Mouse (Mus musculus): ENCODE measurements around the gene Mogs. TPM values are rescaled to one million over a fixed set of nuclear protein-coding genes. Genes with fewer than 3 reads are reported as not detected.

Mogs gene
- polyA plus RNA-seq, 1 experiment from 2014 or later = 21.6 TPM

- peaks cover 3% of the 10 kb centered on the region; the same call in 1 of the 2 replicates for H3K4me1 ChIP-seq (ENCODE audit: insufficient read depth, low read depth, low read length)
- no peaks in the 10 kb centered on the region for H3K9me3 ChIP-seq (ENCODE audit: low read length)
- H3K27ac ChIP-seq (ENCODE audit: low read length) = no peak overlapping the region
- H3K9ac ChIP-seq (replicated peaks; ENCODE audit: low read depth) = no peak overlapping the region
- ATAC-seq (0 out of 2 replicates have a peak, but pooled peaks have one; percentile 22), DNase-seq (ENCODE audit: low spot score) (no peak)
- no peak for TF ChIP-seq EP300 (IDR thresholded peaks at IDR 0.05)
- no peak for TF ChIP-seq CTCF (IDR thresholded peaks at IDR 0.05)
- H3K27me3 ChIP-seq (replicated peaks; ENCODE audit: insufficient read depth, low read length) = peaks cover 72% of the 10 kb centered on the region
- H3K36me3 ChIP-seq (ENCODE audit: insufficient read depth, low read length) = no peaks in the 10 kb centered on the region
- H3K4me3 ChIP-seq (ENCODE audit: low read depth, low read length) = peak overlapping the region; percentile 8; the same call in 1 of the 2 replicates
- H3K4me2 ChIP-seq (replicated peaks; ENCODE audit: low read depth, low read length) = no peak overlapping the region
- 2% methylated on average over 48 of the region's 69 CpGs for WGBS
Observed at GRCm38 (mm10) chr6:83069488-83070246, 45.6 kb upstream of the Mogs start.

GRCm38 (mm10) chr6:83070247-83070310 lies 45.2 kb upstream of the Mogs start, which contains the start of gene Tlx2:
Gene Tlx2 (minus strand): TSS chr6:83070293.
- ATAC-seq (no peak), DNase-seq (ENCODE audit: low spot score) (no peak)
- Histone ChIP-seq H3K4me2 (replicated peaks; ENCODE audit: low read depth, low read length) (peak within 1 kb of the TSS; percentile 55), H3K27me3 (replicated peaks; ENCODE audit: insufficient read depth, low read length) (peaks cover 68% of the 10 kb centered on the region), H3K4me1 (ENCODE audit: insufficient read depth, low read depth, low read length) (peaks cover 3% of the 10 kb centered on the region; the same call in 1 of the 2 replicates), H3K36me3 (ENCODE audit: insufficient read depth, low read length) (no peaks in the 10 kb centered on the region), H3K9me3 (ENCODE audit: low read length) (no peaks in the 10 kb centered on the region), H3K27ac (ENCODE audit: low read length) (no peak within 1 kb of the TSS), H3K9ac (replicated peaks; ENCODE audit: low read depth) (no peak within 1 kb of the TSS), H3K4me3 (ENCODE audit: low read depth, low read length) (peak within 1 kb of the TSS; percentile 31; the same call in 1 of the 2 replicates)
- TF ChIP-seq CTCF (IDR thresholded peaks at IDR 0.05) = no peak
- no peak for TF ChIP-seq EP300 (IDR thresholded peaks at IDR 0.05)
- WGBS = under 1% methylated on average over 10 of the region's 10 CpGs

- H3K9me3 ChIP-seq (ENCODE audit: low read length) = no peaks in the 10 kb centered on the region
- peak overlapping the region; percentile 8; the same call in 1 of the 2 replicates for H3K4me3 ChIP-seq (ENCODE audit: low read depth, low read length)
- TF ChIP-seq CTCF (IDR thresholded peaks at IDR 0.05) (no peak), EP300 (IDR thresholded peaks at IDR 0.05) (no peak)
- H3K36me3 ChIP-seq (ENCODE audit: insufficient read depth, low read length) = no peaks in the 10 kb centered on the region
- no peak overlapping the region for H3K9ac ChIP-seq (replicated peaks; ENCODE audit: low read depth)
- DNase-seq (ENCODE audit: low spot score) = no peak
- H3K4me2 ChIP-seq (replicated peaks; ENCODE audit: low read depth, low read length) = no peak overlapping the region
- no peak overlapping the region for H3K27ac ChIP-seq (ENCODE audit: low read length)
- 1% methylated on average over 45 of the region's 58 CpGs for WGBS
- no peak for ATAC-seq
- H3K27me3 ChIP-seq (replicated peaks; ENCODE audit: insufficient read depth, low read length) = peaks cover 67% of the 10 kb centered on the region
- H3K4me1 ChIP-seq (ENCODE audit: insufficient read depth, low read depth, low read length) = peaks cover 3% of the 10 kb centered on the region; the same call in 1 of the 2 replicates
Observed at GRCm38 (mm10) chr6:83070311-83071219, 44.7 kb upstream of the Mogs start.

GRCm38 (mm10) chr6:83071220-83071619 lies 44.1 kb upstream of the Mogs start:
- no peaks in the 10 kb centered on the region for H3K9me3 ChIP-seq (ENCODE audit: low read length)
- no peak for ATAC-seq
- H3K27me3 ChIP-seq (replicated peaks; ENCODE audit: insufficient read depth, low read length) = peaks cover 62% of the 10 kb centered on the region
- TF ChIP-seq EP300 (IDR thresholded peaks at IDR 0.05) = no peak
- no peak for TF ChIP-seq CTCF (IDR thresholded peaks at IDR 0.05)
- DNase-seq (ENCODE audit: low spot score) = no peak
- peaks cover 3% of the 10 kb centered on the region; the same call in 1 of the 2 replicates for H3K4me1 ChIP-seq (ENCODE audit: insufficient read depth, low read depth, low read length)
- H3K4me3 ChIP-seq (ENCODE audit: low read depth, low read length) = no peak overlapping the region
- no peak overlapping the region for H3K4me2 ChIP-seq (replicated peaks; ENCODE audit: low read depth, low read length)
- H3K27ac ChIP-seq (ENCODE audit: low read length) = no peak overlapping the region
- 3% methylated on average over 22 of the region's 24 CpGs for WGBS
- H3K9ac ChIP-seq (replicated peaks; ENCODE audit: low read depth) = no peak overlapping the region
- H3K36me3 ChIP-seq (ENCODE audit: insufficient read depth, low read length) = no peaks in the 10 kb centered on the region

DNA sequence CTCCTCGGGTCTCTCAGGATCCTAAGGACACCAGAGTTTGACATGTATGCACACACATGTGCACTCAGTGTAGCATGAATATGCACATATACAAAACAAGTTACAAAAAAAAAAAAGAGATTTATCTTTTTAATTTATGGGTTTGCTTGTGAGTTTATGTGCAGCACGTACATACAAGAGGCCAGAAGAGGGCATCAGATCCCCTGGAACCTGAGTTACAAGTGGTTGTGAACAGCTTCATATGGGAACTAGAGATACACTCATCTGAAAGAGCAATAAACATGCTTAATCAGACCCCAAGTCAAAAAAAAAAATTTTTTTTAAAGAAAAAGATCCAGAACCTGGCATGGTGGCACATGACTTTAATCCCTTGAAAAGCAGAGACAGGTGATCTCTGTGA lies 40.3 kb upstream of the Mogs start:
- no peak overlapping the region for H3K4me2 ChIP-seq (replicated peaks; ENCODE audit: low read depth, low read length)
- peaks cover 28% of the 10 kb centered on the region for H3K27me3 ChIP-seq (replicated peaks; ENCODE audit: insufficient read depth, low read length)
- no peak for ATAC-seq
- no peaks in the 10 kb centered on the region for H3K36me3 ChIP-seq (ENCODE audit: insufficient read depth, low read length)
- H3K9ac ChIP-seq (replicated peaks; ENCODE audit: low read depth) = no peak overlapping the region
- H3K4me1 ChIP-seq (ENCODE audit: insufficient read depth, low read depth, low read length) = no peaks in the 10 kb centered on the region
- TF ChIP-seq EP300 (IDR thresholded peaks at IDR 0.05) = no peak
- TF ChIP-seq CTCF (IDR thresholded peaks at IDR 0.05) = peak; percentile 34
- H3K4me3 ChIP-seq (ENCODE audit: low read depth, low read length) = no peak overlapping the region
- H3K27ac ChIP-seq (ENCODE audit: low read length) = no peak overlapping the region
- no peaks in the 10 kb centered on the region for H3K9me3 ChIP-seq (ENCODE audit: low read length)
- DNase-seq (ENCODE audit: low spot score) = peak; percentile 33
- WGBS = 9% methylated on average over 2 of the region's 2 CpGs

DNA sequence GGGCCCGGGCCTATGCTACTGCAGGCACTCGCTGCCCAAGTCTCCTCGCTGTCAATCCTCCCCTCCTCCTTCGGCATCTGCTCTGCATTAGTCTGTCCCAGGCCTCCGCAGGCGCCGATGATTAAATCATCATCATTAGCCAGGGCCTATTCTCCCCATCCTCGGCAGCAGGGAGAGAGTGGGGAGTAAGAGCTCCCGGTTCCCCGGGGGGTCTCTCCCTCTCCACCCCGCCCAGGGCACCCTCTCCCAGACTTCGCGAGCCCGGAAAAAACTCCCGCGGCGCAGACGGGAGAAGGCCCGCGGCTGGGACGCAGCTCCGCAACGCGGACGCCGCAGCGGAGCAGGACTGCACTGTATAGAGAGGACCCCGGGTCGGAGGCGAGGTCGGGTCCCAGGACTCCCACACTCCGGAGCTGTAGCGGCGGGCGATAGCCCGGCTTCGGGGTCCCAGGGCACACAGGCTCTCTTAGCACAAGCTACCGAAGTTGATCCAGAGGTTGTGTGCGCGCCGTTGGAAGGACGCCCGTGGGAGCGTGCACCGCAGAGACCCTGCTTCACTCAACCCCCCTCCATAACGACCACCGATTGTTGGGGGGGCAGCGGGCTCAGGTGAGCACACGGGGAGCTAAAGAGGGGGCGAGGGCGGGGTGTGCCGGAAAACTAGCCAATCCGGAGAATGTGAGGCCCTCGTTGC lies 37.5 kb upstream of the Mogs start, which contains the start of gene Pcgf1:
Gene Pcgf1, plus strand, starts transcription at position 240 of the 694 bp plus-strand sequence.
- no peaks in the 10 kb centered on the region for H3K36me3 ChIP-seq (ENCODE audit: insufficient read depth, low read length)
- no peaks in the 10 kb centered on the region for H3K4me1 ChIP-seq (ENCODE audit: insufficient read depth, low read depth, low read length)
- under 1% methylated on average over 54 of the region's 54 CpGs for WGBS
- peak within 1 kb of the TSS; percentile 70 for H3K9ac ChIP-seq (replicated peaks; ENCODE audit: low read depth)
- DNase-seq (ENCODE audit: low spot score) (no peak), ATAC-seq (peak; percentile 40)
- H3K27ac ChIP-seq (ENCODE audit: low read length) = peak within 1 kb of the TSS; percentile 65; the same call in 1 of the 2 replicates
- peak within 1 kb of the TSS; percentile 98 for H3K4me2 ChIP-seq (replicated peaks; ENCODE audit: low read depth, low read length)
- no peaks in the 10 kb centered on the region for H3K9me3 ChIP-seq (ENCODE audit: low read length)
- H3K4me3 ChIP-seq (ENCODE audit: low read depth, low read length) = peak within 1 kb of the TSS; percentile 74
- H3K27me3 ChIP-seq (replicated peaks; ENCODE audit: insufficient read depth, low read length) = peaks cover under 1% of the 10 kb centered on the region; the same call in 1 of the 2 replicates
- TF ChIP-seq CTCF (IDR thresholded peaks at IDR 0.05) = no peak
- no peak for TF ChIP-seq EP300 (IDR thresholded peaks at IDR 0.05)
